Mouse (Mus musculus) ovary, postnatal 14 days (tissue): ENCODE data around the gene Csnk2b.
A peak's percentile ranks its signal among the peaks of the same experiment; 100 is the strongest.

Experiments used
- DNase-seq: peaks from one replicate; pipeline ENCODE4 v3.0.0; 2022; ENCODE audit warnings: low spot score

Csnk2b gene

DNA sequence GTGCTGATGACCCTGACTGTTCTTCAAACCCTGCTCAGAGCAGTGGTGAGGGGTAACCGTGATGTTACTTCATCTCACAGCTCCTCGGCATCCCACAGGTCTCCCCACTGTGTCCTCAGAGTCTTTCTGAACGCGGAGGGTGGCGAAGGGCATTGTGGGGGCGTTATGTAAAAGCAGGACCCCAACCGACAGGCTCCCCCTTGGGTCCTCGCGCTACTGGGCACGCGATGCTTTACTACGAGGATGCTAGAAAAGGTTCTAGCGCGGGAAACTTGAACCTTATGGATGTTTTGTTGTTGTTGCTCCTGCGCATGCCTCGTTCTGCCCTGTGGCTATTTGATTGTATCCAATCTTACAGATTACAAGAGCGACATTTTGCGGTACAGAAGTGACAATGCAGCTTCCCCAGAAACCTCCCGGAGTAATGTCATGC, at the start of gene Csnk2b:
TSS of gene Csnk2b (minus strand) at position 183 of the 433 bp plus-strand sequence.
- no peak for DNase-seq

GRCm38 (mm10) chr17:35168541-35169207, 46.8 kb upstream of the Csnk2b start:
- DNase-seq: no peak

- no peak for DNase-seq
Observed at GRCm38 (mm10) chr17:35167794-35168193, 45.9 kb upstream of the Csnk2b start.

DNA sequence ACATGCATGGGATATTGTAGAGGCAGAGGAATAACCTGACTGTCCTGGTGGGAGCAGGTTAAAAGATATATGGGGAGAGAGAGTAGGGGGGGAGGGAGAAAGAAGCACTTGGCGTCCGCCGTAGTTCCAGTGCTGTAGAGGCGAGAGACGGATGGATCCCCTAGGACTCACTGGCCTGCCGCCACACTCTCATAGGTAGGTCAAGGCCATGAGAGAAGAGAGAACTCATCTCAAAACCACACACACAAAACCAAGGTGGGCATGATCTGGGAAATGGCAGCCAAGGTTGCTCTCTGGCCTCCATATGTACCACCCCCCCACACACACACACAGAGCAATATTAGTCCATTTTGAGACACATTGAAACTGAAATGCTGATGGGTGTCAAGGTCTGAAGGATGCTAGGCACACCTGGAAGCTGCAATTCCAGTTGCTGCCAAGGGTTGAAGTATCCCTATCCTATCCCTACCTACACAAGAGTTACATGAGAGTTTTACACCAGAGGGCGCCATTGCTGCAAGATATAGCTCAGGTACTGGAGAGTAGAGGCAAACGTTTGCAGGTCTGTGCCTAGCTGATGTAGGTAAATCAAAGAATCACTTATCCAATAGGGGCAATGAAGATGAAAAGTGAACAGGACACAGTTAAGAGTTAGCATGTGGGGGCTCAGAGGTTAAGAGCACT, 44.6 kb upstream of the Csnk2b start:
- DNase-seq: peak; percentile 52

- DNase-seq: no peak
Observed at GRCm38 (mm10) chr17:35165451-35166155, 43.8 kb upstream of the Csnk2b start.

- peak; percentile 95 for DNase-seq
Observed at GRCm38 (mm10) chr17:35164568-35165450, 43.0 kb upstream of the Csnk2b start, which contains the start of gene Prrc2a. Prrc2a (minus strand) TSS chr17:35164897.

- DNase-seq: no peak
Observed at GRCm38 (mm10) chr17:35164218-35164567, 42.3 kb upstream of the Csnk2b start.

GRCm38 (mm10) chr17:35163326-35164081, 41.7 kb upstream of the Csnk2b start:
- DNase-seq: no peak

DNA sequence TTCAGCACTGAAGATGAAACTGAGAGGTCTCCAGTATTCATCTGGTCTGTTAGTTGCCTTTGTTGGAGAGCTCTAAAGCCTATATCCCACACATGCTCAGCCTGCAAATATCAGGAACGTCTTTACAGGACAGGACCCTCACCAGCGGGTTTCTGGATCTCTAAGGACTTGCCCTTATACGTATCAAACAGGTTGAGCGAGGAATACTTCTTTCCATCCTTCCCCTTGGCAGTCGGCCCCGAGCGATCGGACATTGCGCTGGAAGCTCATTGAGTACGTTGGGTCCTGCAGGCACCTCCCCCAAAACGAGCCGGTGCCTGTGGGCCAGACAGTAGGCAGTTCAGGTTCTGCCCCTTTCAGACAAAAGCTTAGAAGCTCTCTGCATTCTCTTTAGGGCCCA, 40.9 kb upstream of the Csnk2b start:
- DNase-seq: no peak

- DNase-seq: no peak
Observed at GRCm38 (mm10) chr17:35162121-35162520, 40.3 kb upstream of the Csnk2b start.

DNA sequence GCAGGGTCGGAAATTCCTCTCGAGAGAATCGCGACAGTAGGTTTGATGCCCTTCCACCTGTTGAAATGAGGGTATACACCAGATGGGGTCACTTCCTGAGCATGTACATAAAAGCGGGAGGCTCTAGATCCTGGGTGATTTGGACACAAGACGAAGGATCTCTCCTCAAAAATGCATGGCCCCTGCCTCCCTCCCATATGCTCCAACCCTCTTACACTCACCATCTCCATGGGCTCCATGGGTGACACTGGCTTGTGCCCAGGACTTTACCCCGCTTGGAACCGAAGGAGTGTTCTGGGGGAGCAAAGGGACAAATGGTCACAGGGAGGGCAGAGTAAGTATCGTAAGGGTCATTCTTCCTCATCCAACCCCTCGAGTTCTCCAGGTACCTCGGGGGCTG, 39.6 kb upstream of the Csnk2b start:
- no peak for DNase-seq

GRCm38 (mm10) chr17:35159638-35160037, 37.8 kb upstream of the Csnk2b start:
- DNase-seq: no peak

DNA sequence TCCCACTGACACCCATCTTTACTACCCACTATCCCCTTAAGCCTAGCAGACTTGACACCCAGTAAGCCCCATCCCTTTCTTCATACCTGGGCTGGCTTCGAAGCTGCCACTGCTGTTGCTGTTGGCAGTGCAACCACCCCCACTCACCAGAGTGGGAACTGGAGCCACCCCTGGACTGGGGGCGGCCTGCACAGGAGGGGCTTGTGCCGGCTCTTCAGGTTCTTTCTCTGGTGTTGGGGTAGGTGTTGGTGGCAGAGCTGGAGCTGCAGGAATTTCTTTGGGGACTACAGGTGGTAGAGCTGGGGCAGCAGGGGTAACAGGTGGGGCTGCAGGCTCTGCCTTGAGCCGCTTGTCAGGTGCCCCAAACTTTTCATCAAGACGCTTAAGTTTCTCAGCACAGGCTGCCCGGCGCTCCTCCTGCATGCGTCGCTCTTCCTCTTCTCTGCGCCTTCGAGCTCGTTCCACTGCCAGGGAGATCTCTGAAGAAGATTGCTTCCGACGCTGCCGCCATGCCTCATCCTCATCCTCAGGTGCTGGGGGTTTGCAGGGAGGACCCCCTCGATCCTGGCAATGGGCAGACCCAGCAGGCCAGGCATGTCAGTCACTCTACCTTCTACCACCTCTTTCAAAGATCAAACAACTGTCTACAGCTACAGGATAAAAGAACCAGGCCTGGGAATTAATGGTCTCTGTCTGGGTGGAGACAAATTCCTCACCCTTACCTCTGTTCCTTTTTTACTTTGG, 37.2 kb upstream of the Csnk2b start:
- no peak for DNase-seq

DNA sequence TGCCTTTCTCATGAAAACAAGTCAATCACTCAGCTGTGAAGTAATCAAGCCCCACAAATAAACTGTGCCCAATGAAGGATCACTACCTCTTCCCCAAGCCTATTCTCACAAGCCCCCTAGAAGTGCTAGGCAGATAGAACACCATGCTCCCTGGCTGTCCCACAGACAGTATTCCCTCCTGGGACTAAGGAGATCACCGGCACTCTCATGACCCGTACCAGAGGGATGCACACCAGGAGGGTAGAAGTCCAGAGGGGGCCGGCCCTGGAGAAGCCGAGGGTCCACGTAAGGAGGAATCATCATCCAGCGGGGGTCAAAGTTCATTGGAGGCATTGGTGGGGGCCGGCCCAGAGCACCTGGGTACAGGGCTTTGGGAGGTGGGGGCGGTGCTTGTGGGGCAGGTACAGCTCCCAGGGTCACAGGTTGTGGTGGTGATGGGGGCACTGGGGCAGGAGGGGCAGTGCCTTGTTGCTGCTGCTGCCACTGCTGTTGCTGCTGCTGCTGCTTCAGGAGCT, 35.9 kb upstream of the Csnk2b start:
- DNase-seq: no peak

DNA sequence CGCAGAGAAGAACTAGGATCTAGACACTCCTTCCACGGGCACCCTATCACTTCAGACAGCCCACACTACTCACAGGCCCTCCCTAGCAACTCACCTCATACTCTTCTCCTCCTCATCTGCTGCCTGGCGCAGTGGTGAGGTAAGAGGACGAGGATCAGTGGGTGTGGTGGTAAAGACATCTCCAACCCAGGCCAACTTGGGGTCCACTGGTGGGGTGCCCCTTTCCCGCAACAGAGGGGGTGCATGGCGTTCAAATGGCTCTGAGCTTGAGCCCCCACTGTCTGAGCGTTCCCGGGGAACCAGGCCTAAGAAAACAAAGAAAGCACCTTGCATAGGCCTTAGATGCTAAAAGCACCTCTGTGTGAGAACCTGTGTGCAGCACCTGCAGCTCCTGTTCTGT, 35.4 kb upstream of the Csnk2b start:
- DNase-seq: no peak

GRCm38 (mm10) chr17:35156461-35157200, 34.8 kb upstream of the Csnk2b start:
- DNase-seq: no peak

DNA sequence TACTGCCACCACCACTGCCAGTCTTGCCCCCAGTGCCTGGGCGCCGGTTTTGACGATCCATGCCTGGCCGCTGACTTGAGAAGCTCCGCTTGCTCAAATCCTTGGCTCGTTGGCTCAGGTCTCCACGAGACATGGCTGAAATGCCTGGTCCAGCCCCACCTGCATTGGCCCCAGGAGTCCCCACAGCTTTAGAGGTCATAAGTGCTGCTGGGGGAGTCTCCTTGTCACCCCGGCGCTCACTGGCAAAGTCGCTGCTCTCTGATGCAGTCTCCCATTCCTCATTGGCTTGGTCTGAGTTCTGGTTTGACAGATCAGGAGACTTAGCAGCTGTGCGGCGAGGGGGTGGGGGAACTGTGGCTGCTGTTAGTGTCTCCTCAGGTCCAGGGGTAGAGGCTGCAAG, 33.6 kb upstream of the Csnk2b start:
- DNase-seq: no peak

- DNase-seq: no peak
Observed at GRCm38 (mm10) chr17:35154616-35155015, 32.8 kb upstream of the Csnk2b start.

- no peak for DNase-seq
Observed at GRCm38 (mm10) chr17:35153931-35154330, 32.1 kb upstream of the Csnk2b start.

DNA sequence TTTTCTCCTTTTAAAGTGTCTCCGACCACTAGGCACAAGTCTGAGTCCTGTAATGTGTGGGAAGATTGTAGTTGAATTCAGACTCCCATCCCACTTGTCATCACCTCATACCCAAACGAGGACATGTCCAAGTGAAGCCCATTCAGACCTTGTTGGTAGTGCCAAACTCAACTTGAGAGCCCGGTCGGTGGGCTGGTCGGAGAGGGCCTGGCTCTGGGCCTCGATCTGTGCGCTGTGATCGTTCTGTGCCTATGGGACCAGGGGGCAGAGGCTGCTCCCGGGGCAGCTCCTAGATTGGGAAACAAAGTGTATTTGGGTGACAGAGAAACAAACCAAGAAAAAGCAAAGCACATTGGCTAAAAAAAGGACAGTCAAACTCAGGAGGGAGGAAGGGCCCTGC, 31.2 kb upstream of the Csnk2b start:
- DNase-seq: no peak
